Mouse (Mus musculus): Measurements from ENCODE around the gene Stpg1.
A peak's percentile ranks its signal among the peaks of the same experiment; 100 is the strongest.

The Stpg1 gene

DNA sequence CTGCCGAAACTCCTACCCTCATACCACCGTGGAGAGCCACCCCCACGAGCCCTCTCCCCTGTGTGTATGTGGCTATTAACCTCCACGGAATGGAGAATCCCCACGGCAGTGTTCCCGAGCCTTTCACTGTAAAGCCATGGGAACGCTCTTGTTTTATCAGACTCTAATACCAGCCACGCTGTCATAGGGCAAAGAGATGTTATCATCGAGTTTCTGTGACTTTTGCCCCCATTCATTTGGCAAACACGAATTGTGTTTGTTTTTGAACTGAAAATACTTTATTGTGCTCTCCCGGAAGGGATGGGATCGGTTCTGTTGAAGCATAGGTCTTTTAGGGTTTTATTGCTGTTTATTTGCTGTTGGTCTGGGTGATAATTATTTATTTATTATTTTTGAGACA lies 23.5 kb downstream of the Stpg1 start:
- Histone ChIP-seq H3K4me3 (replicated peaks; ENCODE audit: low read length) (no peak overlapping the region), H3K36me3 (ENCODE audit: insufficient read depth, low read length) (no peaks in the 10 kb centered on the region), H3K27me3 (ENCODE audit: insufficient read depth, low read length) (peaks cover 2% of the 10 kb centered on the region; the same call in 1 of the 2 replicates), H3K4me1 (replicated peaks; ENCODE audit: low read depth, low read length) (peaks cover 49% of the 10 kb centered on the region), H3K9me3 (ENCODE audit: low read length) (no peaks in the 10 kb centered on the region)
- TF ChIP-seq CTCF (conservative IDR thresholded peaks at IDR 0.05; ENCODE audit: low read length): no peak
- no peak for TF ChIP-seq NANOG (IDR thresholded peaks at IDR 0.05; ENCODE audit: borderline replicate concordance, low read length)
- no peak for TF ChIP-seq POU5F1 (IDR thresholded peaks at IDR 0.05; ENCODE audit: borderline replicate concordance, low read length)

DNA sequence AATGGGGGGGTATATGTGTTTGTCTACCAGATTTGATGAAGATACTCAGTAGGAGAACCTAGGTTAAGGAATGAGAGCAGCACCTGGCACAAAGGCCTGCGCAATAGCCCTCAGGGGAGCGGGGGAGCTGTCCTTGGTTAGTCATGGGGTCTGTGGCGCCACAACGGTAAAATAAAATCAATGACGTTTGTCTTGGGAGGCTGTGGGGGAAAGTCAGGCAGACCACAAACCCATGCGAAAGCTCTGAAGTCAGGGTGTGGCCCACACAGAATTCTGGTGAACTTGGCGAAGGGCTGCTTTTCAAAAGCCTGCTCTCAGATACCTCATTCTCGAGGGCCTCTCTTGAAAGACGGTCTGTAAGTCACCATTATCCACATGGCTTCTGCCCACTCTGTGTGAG lies 25.8 kb downstream of the Stpg1 start:
- peaks cover 8% of the 10 kb centered on the region for H3K27me3 ChIP-seq (ENCODE audit: insufficient read depth, low read length)
- no peak overlapping the region for H3K4me3 ChIP-seq (replicated peaks; ENCODE audit: low read length)
- peaks cover 62% of the 10 kb centered on the region for H3K4me1 ChIP-seq (replicated peaks; ENCODE audit: low read depth, low read length)
- H3K9me3 ChIP-seq (ENCODE audit: low read length): no peaks in the 10 kb centered on the region
- H3K36me3 ChIP-seq (ENCODE audit: insufficient read depth, low read length): no peaks in the 10 kb centered on the region
- TF ChIP-seq POU5F1 (IDR thresholded peaks at IDR 0.05; ENCODE audit: borderline replicate concordance, low read length): no peak
- no peak for TF ChIP-seq NANOG (IDR thresholded peaks at IDR 0.05; ENCODE audit: borderline replicate concordance, low read length)
- no peak for TF ChIP-seq CTCF (conservative IDR thresholded peaks at IDR 0.05; ENCODE audit: low read length)

DNA sequence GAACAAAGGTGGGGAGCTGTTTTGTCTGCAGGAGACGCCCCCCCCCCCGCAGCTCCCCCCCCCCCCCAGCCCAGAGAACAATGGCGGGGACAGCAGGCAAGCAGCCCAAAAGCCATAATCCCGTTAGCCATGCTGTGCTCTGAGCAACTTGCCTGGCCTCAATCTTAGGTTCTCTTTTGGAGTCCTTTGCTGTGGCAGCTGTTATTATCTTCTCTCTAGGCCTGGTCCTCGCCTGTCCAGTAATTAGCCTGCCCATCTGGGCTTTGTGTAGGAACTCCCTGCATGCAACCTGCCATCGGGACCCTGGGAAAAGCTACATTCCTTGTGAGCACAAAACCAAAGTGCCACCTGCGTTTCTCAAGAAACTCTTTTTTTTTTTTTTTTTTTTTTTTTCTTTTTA lies 29.3 kb downstream of the Stpg1 start:
- H3K36me3 ChIP-seq (ENCODE audit: insufficient read depth, low read length): no peaks in the 10 kb centered on the region
- peaks cover 17% of the 10 kb centered on the region for H3K27me3 ChIP-seq (ENCODE audit: insufficient read depth, low read length)
- no peaks in the 10 kb centered on the region for H3K9me3 ChIP-seq (ENCODE audit: low read length)
- TF ChIP-seq CTCF (conservative IDR thresholded peaks at IDR 0.05; ENCODE audit: low read length) (no peak), POU5F1 (IDR thresholded peaks at IDR 0.05; ENCODE audit: borderline replicate concordance, low read length) (no peak), NANOG (IDR thresholded peaks at IDR 0.05; ENCODE audit: borderline replicate concordance, low read length) (no peak)
- no peak overlapping the region for H3K4me3 ChIP-seq (replicated peaks; ENCODE audit: low read length)
- peaks cover 59% of the 10 kb centered on the region for H3K4me1 ChIP-seq (replicated peaks; ENCODE audit: low read depth, low read length)

DNA sequence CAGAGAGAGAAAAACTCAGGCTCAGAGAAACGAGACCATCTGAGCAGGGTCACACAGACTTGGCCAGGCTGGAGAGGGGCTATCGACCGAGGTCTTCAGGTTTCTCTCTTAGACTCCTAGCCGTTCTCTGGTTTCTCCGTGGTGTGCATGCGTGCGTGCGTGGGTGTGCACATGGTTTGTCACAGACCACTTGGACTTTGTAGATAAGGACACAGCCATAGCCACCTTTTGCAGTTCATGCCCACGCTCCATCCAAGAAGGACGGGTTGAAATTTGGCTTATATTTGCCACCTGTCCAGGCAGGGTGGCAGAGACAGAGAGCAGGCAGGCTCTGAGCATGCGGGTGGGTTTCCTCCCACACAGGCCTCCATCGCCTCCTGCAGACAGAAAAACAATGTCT lies 30.5 kb downstream of the Stpg1 start:
- H3K9me3 ChIP-seq (ENCODE audit: low read length): peaks cover 4% of the 10 kb centered on the region
- no peaks in the 10 kb centered on the region for H3K36me3 ChIP-seq (ENCODE audit: insufficient read depth, low read length)
- H3K4me1 ChIP-seq (replicated peaks; ENCODE audit: low read depth, low read length): peaks cover 63% of the 10 kb centered on the region
- peak overlapping the region; percentile 60 for H3K4me3 ChIP-seq (replicated peaks; ENCODE audit: low read length)
- no peak for TF ChIP-seq NANOG (IDR thresholded peaks at IDR 0.05; ENCODE audit: borderline replicate concordance, low read length)
- TF ChIP-seq CTCF (conservative IDR thresholded peaks at IDR 0.05; ENCODE audit: low read length): no peak
- no peak for TF ChIP-seq POU5F1 (IDR thresholded peaks at IDR 0.05; ENCODE audit: borderline replicate concordance, low read length)
- peaks cover 17% of the 10 kb centered on the region for H3K27me3 ChIP-seq (ENCODE audit: insufficient read depth, low read length)

DNA sequence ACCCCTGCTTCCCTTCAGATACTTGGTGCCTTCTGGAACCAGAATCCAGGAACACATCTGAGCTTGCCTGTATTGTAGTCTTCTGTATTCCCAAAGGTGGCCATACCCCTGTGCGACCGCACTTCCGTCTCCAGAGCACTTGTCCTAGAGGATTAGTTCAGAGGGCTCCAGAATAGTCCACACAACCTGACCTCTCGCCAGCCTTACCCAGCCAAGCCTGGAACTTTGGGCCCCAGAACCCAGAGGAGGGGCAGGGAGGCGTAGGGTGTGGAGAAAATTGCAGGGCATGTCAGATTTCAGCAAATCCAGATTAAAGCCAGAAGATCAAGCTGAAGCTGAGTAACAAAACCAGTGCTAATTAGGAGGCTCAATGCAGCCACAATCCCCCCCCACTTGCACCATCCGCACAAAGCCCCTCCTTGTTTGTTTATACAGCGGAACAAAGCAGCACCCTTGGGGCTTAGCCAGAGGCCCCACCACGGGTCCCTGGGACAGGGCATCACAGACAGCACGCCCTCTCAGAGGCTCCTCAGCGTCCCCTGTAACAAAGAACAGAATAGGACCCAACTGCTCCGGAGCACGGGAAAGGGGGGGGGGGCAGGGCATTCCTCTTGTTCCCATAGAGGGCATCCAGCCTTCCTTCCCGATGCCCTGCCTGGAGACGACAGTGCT lies 31.6 kb downstream of the Stpg1 start:
- Histone ChIP-seq H3K27me3 (ENCODE audit: insufficient read depth, low read length) (peaks cover 23% of the 10 kb centered on the region), H3K4me1 (replicated peaks; ENCODE audit: low read depth, low read length) (peaks cover 57% of the 10 kb centered on the region), H3K4me3 (replicated peaks; ENCODE audit: low read length) (peak overlapping the region; percentile 60; the same call in 1 of the 2 replicates), H3K9me3 (ENCODE audit: low read length) (peaks cover 12% of the 10 kb centered on the region), H3K36me3 (ENCODE audit: insufficient read depth, low read length) (no peaks in the 10 kb centered on the region)
- TF ChIP-seq NANOG (IDR thresholded peaks at IDR 0.05; ENCODE audit: borderline replicate concordance, low read length) (no peak), POU5F1 (IDR thresholded peaks at IDR 0.05; ENCODE audit: borderline replicate concordance, low read length) (no peak), CTCF (conservative IDR thresholded peaks at IDR 0.05; ENCODE audit: low read length) (no peak)

DNA sequence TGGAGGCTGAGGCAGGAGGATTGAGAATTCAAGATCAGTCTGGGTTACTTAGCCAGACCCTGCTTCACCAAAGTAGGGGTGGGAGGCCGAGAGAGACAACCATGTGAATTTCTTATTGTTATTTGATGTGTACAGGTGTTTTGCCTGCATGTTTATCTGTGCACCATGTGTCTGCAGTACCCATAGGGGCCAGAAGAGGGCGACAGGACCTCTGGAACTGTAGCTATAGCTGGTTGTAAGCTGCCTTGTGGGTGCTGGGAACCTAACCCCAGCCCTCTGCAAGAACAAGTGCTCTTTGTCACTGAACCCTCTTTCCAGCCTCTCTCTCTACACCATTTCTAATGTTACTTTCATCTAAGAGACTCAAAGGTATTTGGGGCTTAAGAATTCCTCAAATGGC lies 35.7 kb downstream of the Stpg1 start:
- no peak for TF ChIP-seq NANOG (IDR thresholded peaks at IDR 0.05; ENCODE audit: borderline replicate concordance, low read length)
- peak; percentile 51 for TF ChIP-seq CTCF (conservative IDR thresholded peaks at IDR 0.05; ENCODE audit: low read length)

DNA sequence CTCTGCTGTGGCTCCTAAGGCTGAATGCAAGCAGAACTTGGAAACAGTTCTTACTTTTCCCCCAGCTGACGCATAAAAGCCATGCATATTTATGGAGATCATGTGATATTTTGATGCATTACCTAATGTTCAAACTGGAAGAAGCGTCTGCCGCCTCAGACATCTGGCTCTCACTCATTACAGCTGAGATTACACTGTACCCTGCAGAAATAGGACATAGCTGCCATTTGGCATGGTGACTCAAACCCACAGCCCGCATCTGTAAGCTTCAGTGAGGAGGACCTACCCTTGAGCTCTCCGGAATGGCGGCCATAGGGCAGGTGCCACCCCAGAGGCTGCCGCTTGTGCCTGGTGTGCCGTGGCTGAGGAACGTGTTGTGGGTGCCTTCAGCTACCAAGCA lies 36.6 kb downstream of the Stpg1 start:
- H3K27me3 ChIP-seq (ENCODE audit: insufficient read depth, low read length): peaks cover 11% of the 10 kb centered on the region
- no peak for TF ChIP-seq NANOG (IDR thresholded peaks at IDR 0.05; ENCODE audit: borderline replicate concordance, low read length)
- no peak for TF ChIP-seq CTCF (conservative IDR thresholded peaks at IDR 0.05; ENCODE audit: low read length)
- no peak for TF ChIP-seq POU5F1 (IDR thresholded peaks at IDR 0.05; ENCODE audit: borderline replicate concordance, low read length)

More for the DNA sequence above, 35.7 kb downstream of the Stpg1 start:
- Histone ChIP-seq H3K36me3 (ENCODE audit: insufficient read depth, low read length) (no peaks in the 10 kb centered on the region), H3K4me1 (replicated peaks; ENCODE audit: low read depth, low read length) (peaks cover 75% of the 10 kb centered on the region), H3K4me3 (replicated peaks; ENCODE audit: low read length) (no peak overlapping the region), H3K9me3 (ENCODE audit: low read length) (peaks cover 12% of the 10 kb centered on the region), H3K27me3 (ENCODE audit: insufficient read depth, low read length) (peaks cover 17% of the 10 kb centered on the region)

DNA sequence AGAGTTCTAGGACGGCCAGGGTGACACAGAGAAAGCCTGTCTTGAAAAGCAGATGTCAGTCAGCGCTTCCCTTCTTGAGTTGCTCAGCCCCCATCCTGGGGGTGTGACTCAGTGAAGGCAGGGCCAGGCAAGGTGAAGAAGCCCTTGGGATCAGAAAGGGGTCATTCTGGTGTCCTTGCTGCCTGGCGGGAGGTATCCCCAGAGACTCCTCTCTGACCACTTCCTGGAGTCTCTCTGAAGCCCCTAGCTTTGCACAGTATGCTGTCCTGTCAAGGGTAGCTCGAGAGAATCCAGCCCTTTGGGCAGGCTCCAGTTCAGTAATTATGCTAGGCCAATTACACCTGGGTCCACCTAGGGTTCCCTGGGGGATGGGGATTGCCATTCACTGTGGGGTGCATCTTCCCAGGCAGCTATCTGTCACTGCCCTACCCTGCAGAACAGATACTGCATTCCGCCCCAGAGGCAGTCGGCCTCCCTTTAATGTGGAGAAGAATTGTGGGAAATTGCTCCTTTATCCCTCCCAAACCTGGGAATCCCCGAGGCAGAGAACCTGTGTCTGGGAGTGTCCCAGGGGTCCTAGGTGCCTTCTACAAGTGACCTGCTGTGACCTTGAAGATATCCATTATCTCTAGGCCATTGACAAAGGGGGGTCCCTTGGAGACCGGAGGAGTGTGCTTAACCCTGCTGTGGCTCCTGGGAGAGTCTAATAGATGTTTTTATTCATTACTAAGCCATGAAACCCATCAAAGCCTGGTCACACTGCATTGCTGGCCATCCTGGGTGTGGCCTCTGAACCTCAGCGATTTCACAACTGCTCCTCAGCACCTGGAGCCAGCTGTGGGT lies 37.4 kb downstream of the Stpg1 start:
- Histone ChIP-seq H3K36me3 (ENCODE audit: insufficient read depth, low read length) (no peaks in the 10 kb centered on the region), H3K4me3 (replicated peaks; ENCODE audit: low read length) (peak overlapping the region; percentile 35), H3K27me3 (ENCODE audit: insufficient read depth, low read length) (peaks cover 10% of the 10 kb centered on the region; the same call in 1 of the 2 replicates), H3K4me1 (replicated peaks; ENCODE audit: low read depth, low read length) (peaks cover 76% of the 10 kb centered on the region), H3K9me3 (ENCODE audit: low read length) (peaks cover 12% of the 10 kb centered on the region)
- TF ChIP-seq CTCF (conservative IDR thresholded peaks at IDR 0.05; ENCODE audit: low read length) (no peak), POU5F1 (IDR thresholded peaks at IDR 0.05; ENCODE audit: borderline replicate concordance, low read length) (no peak), NANOG (IDR thresholded peaks at IDR 0.05; ENCODE audit: borderline replicate concordance, low read length) (peak; percentile 63; the same call in 1 of the 2 replicates)

More for the DNA sequence above, 36.6 kb downstream of the Stpg1 start:
- peaks cover 75% of the 10 kb centered on the region for H3K4me1 ChIP-seq (replicated peaks; ENCODE audit: low read depth, low read length)
- H3K9me3 ChIP-seq (ENCODE audit: low read length): peaks cover 12% of the 10 kb centered on the region
- H3K36me3 ChIP-seq (ENCODE audit: insufficient read depth, low read length): no peaks in the 10 kb centered on the region
- H3K4me3 ChIP-seq (replicated peaks; ENCODE audit: low read length): peak overlapping the region; percentile 35; the same call in 1 of the 2 replicates
